Mouse (Mus musculus) heart, embryonic 13.5 days (tissue): Measurements from ENCODE around the gene Lce3e. TPM values are rescaled to one million over a fixed set of nuclear protein-coding genes. Genes with fewer than 3 reads are reported as not detected.

Experiments
- ATAC-seq: fragments of 200-750 bp; cut with Nextera tagmentation; 2 replicates; pipeline ENCODE4 v1.8.0; 2017; ENCODE audit warnings: moderate TSS enrichment; ENCODE audit not compliant: insufficient number of reproducible peaks, low FRiP score, low TSS enrichment; ENCODE audit errors: extremely low read depth
- H3K27ac ChIP-seq: fragments of 300-500 bp; sonication (generic); replicated peaks from 2 replicates; pipeline ENCODE4 v1.5.1; 2015; ENCODE audit warnings: moderate library complexity, mild to moderate bottlenecking, inconsistent platforms
- H3K27me3 ChIP-seq: fragments of 300-500 bp; sonication (generic); replicated peaks from 2 replicates; pipeline ENCODE4 v1.6.1; 2015; ENCODE audit warnings: mild to moderate bottlenecking, inconsistent platforms
- H3K36me3 ChIP-seq: fragments of 300-500 bp; sonication (generic); 2 replicates; pipeline ENCODE4 v1.6.1; 2015; ENCODE audit warnings: mild to moderate bottlenecking, inconsistent platforms
- H3K4me1 ChIP-seq: fragments of 300-500 bp; sonication (generic); 2 replicates; pipeline ENCODE4 v1.6.1; 2015; ENCODE audit warnings: inconsistent platforms
- H3K4me2 ChIP-seq: fragments of 300-500 bp; sonication (generic); 2 replicates; pipeline ENCODE4 v1.6.1; 2015; ENCODE audit warnings: inconsistent platforms, mild to moderate bottlenecking, moderate library complexity
- H3K4me3 ChIP-seq: fragments of 300-500 bp; sonication (generic); 2 replicates; pipeline ENCODE4 v1.5.1; 2015; ENCODE audit warnings: moderate library complexity, mild to moderate bottlenecking, inconsistent platforms
- H3K9ac ChIP-seq: fragments of 300-500 bp; sonication (generic); 2 replicates; pipeline ENCODE4 v1.6.1; 2015; ENCODE audit warnings: inconsistent platforms, mild to moderate bottlenecking, moderate library complexity
- H3K9me3 ChIP-seq: fragments of 300-500 bp; sonication (generic); 2 replicates; pipeline ENCODE4 v1.6.1; 2016; ENCODE audit warnings: inconsistent platforms
- WGBS: fragments of 180-500 bp; shearing (Covaris S2); methylation state at CpG from one replicate; pipeline ENCODE4 v1.1.7; 2015; ENCODE audit warnings: mixed read lengths; 5-methylcytosine and 5-hydroxymethylcytosine counted together
- polyA plus RNA-seq: library from polyadenylated mRNA; unstranded; fragments of >200 nt; fragmentation: Nextera tagmentation; extraction: Ambion mirVana; gene quantifications from 2 replicates; pipeline ENCODE4 v1.2.1, GENCODE M21; 2015

Lce3e gene
- not detected in 2 replicates for polyA plus RNA-seq

DNA sequence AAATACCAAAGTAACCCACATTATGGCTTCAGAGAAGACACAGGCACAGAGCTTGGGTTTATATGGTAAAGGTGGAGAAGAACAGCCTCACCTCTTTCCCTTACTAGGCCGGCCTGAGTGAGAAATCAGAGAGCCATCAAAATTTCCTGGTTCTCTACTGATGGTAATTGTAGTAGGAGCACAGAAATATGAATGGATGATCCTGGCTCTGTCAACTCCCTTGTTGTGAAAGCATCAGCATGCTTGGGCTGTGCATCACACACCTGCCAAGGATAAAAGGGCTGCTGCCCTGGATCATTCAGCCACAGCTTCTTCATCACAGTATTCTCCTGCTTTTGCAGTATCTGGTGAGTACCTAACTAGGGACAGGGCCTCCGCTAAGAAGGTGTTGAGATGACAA lies at the start of gene Lce3e:
TSS of gene Lce3e (plus strand) at position 301 of the 400 bp plus-strand sequence.
- no peak within 1 kb of the TSS for H3K4me2 ChIP-seq
- no peak within 1 kb of the TSS for H3K9ac ChIP-seq
- H3K4me1 ChIP-seq: no peaks in the 10 kb centered on the region
- H3K9me3 ChIP-seq: no peaks in the 10 kb centered on the region
- H3K27me3 ChIP-seq: no peaks in the 10 kb centered on the region
- WGBS: 76% methylated on average over 2 of the region's 2 CpGs
- no peak within 1 kb of the TSS for H3K27ac ChIP-seq
- H3K4me3 ChIP-seq: no peak within 1 kb of the TSS
- no peak for ATAC-seq
- H3K36me3 ChIP-seq: no peaks in the 10 kb centered on the region

DNA sequence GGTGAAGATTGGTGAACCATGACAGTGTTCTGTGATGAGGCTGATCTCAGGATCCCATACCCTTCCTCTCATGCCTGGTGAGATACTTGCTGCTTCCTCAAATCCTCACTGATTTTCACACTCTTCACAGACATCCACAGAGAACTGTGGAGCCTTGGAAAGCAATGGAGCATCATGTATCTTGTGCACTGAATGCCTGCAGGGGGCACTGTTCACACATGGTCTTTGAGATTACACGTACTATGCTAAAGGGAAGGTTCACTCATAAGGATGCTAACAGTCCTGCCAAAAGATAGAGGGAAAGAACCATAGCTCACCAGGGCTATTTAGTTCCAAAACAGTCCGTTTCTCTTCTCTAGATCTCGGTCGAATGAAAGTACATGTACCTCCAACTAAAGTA lies 46.5 kb upstream of the Lce3e start:
- Histone ChIP-seq H3K36me3 (no peaks in the 10 kb centered on the region), H3K4me1 (no peaks in the 10 kb centered on the region), H3K27ac (no peak overlapping the region), H3K4me3 (no peak overlapping the region), H3K27me3 (no peaks in the 10 kb centered on the region), H3K9ac (no peak overlapping the region), H3K9me3 (no peaks in the 10 kb centered on the region), H3K4me2 (no peak overlapping the region)
- ATAC-seq: no peak
- 47% methylated on average over 4 of the region's 4 CpGs for whole genome bisulfite sequencing

GRCm38 (mm10) chr3:92926130-92926529 lies 40.7 kb upstream of the Lce3e start, which contains the start of gene Lce3a:
Lce3a (minus strand) TSS chr3:92926230.
- Histone ChIP-seq H3K27ac (no peak within 1 kb of the TSS), H3K4me2 (no peak within 1 kb of the TSS), H3K27me3 (no peaks in the 10 kb centered on the region), H3K9ac (no peak within 1 kb of the TSS), H3K4me1 (no peaks in the 10 kb centered on the region), H3K36me3 (no peaks in the 10 kb centered on the region), H3K4me3 (no peak within 1 kb of the TSS), H3K9me3 (no peaks in the 10 kb centered on the region)
- ATAC-seq: no peak
- 48% methylated on average over 2 of the region's 2 CpGs for WGBS

- Histone ChIP-seq H3K36me3 (no peaks in the 10 kb centered on the region), H3K4me2 (no peak within 1 kb of the TSS), H3K4me1 (no peaks in the 10 kb centered on the region), H3K9ac (no peak within 1 kb of the TSS), H3K4me3 (no peak within 1 kb of the TSS), H3K27me3 (no peaks in the 10 kb centered on the region), H3K9me3 (no peaks in the 10 kb centered on the region), H3K27ac (no peak within 1 kb of the TSS)
- 46% methylated on average over 2 of the region's 2 CpGs for WGBS
- ATAC-seq: no peak
These were observed 34.2 kb upstream of the Lce3e start, which contains the start of gene Lce3b for GRCm38 (mm10) chr3:92932679-92933078. Lce3b (plus strand) TSS chr3:92932979.

DNA sequence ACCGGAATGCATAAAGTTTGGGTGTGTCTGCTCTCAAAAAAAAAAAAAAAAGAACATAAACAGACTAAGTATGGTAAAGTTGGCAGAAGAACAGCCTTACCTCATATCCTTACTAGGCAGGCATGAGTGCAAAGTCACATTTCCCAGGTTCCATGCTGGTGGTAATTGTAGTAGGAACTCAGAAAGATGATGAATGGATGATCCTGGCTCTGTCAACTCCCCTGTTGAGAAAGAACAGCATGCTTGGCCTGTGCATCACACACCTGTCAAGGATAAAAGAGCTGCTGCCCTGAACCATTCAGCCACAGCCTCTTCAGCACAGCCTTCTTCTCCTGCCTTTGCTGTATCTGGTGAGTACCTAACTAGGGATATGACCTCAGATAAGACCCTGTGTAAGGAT lies 22.7 kb upstream of the Lce3e start, which contains the start of gene Lce3c:
TSS of gene Lce3c (plus strand) at position 301 of the 400 bp plus-strand sequence.
- 59% methylated on average over 1 of the region's 1 CpGs for WGBS

DNA sequence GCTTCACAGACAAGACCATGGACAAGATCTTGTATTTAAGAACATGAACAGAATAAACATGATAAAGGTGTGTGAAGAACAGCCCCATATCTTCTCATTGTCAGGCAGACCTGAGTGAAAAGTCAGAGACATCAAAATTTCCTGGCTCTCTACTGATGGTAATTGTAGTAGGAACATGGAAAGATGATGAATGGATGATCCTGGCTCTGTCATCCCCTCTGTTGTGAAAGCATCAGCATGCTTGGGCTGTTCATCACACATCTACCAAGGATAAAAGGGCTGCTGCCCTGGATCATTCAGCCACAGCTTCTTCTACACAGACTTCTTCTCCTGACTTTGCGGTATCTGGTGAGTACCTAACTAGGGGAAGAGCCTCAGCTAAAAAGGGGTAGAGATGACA lies 9.8 kb upstream of the Lce3e start, which contains the start of gene Lce3d:
TSS of gene Lce3d (plus strand) at position 301 of the 400 bp plus-strand sequence.
- Histone ChIP-seq H3K4me3 (no peak within 1 kb of the TSS), H3K9me3 (no peaks in the 10 kb centered on the region), H3K9ac (no peak within 1 kb of the TSS), H3K27ac (no peak within 1 kb of the TSS), H3K4me1 (no peaks in the 10 kb centered on the region), H3K4me2 (no peak within 1 kb of the TSS), H3K27me3 (no peaks in the 10 kb centered on the region), H3K36me3 (no peaks in the 10 kb centered on the region)
- WGBS: 72% methylated on average over 1 of the region's 1 CpGs
- no peak for ATAC-seq

More for the DNA sequence above, 22.7 kb upstream of the Lce3e start, which contains the start of gene Lce3c:
- Histone ChIP-seq H3K4me1 (no peaks in the 10 kb centered on the region), H3K9ac (no peak within 1 kb of the TSS), H3K36me3 (no peaks in the 10 kb centered on the region), H3K9me3 (no peaks in the 10 kb centered on the region), H3K27me3 (no peaks in the 10 kb centered on the region), H3K4me2 (no peak within 1 kb of the TSS), H3K4me3 (no peak within 1 kb of the TSS), H3K27ac (no peak within 1 kb of the TSS)
- ATAC-seq: no peak

- no peak for ATAC-seq
These were observed 11.6 kb downstream of the Lce3e start for GRCm38 (mm10) chr3:92978484-92978883.

GRCm38 (mm10) chr3:92991926-92992325 lies 25.1 kb downstream of the Lce3e start, which contains the start of gene Lce3f:
Lce3f (plus strand) TSS chr3:92992226.
- no peak for ATAC-seq
- Histone ChIP-seq H3K27ac (no peak within 1 kb of the TSS), H3K9me3 (no peaks in the 10 kb centered on the region), H3K9ac (no peak within 1 kb of the TSS), H3K4me1 (no peaks in the 10 kb centered on the region), H3K27me3 (no peaks in the 10 kb centered on the region), H3K4me2 (no peak within 1 kb of the TSS), H3K4me3 (no peak within 1 kb of the TSS), H3K36me3 (no peaks in the 10 kb centered on the region)

More at GRCm38 (mm10) chr3:92978484-92978883, 11.6 kb downstream of the Lce3e start:
- H3K27me3 ChIP-seq: no peaks in the 10 kb centered on the region
- H3K4me1 ChIP-seq: no peaks in the 10 kb centered on the region
- no peak overlapping the region for H3K4me2 ChIP-seq
- no peaks in the 10 kb centered on the region for H3K36me3 ChIP-seq
- H3K9me3 ChIP-seq: no peaks in the 10 kb centered on the region
- H3K9ac ChIP-seq: no peak overlapping the region
- H3K27ac ChIP-seq: no peak overlapping the region
- WGBS: 59% methylated on average over 2 of the region's 2 CpGs
- no peak overlapping the region for H3K4me3 ChIP-seq

- no peaks in the 10 kb centered on the region for H3K4me1 ChIP-seq
- H3K36me3 ChIP-seq: no peaks in the 10 kb centered on the region
- no peak overlapping the region for H3K9ac ChIP-seq
- no peaks in the 10 kb centered on the region for H3K27me3 ChIP-seq
- 4% methylated on average over 7 of the region's 7 CpGs for WGBS
- no peak overlapping the region for H3K4me2 ChIP-seq
- no peaks in the 10 kb centered on the region for H3K9me3 ChIP-seq
- no peak overlapping the region for H3K4me3 ChIP-seq
- no peak overlapping the region for H3K27ac ChIP-seq
- no peak for ATAC-seq
These were observed 31.8 kb downstream of the Lce3e start for GRCm38 (mm10) chr3:92998691-92999090.

- 56% methylated on average over 3 of the region's 3 CpGs for WGBS
- Histone ChIP-seq H3K4me1 (no peaks in the 10 kb centered on the region), H3K9ac (no peak overlapping the region), H3K27ac (no peak overlapping the region), H3K4me2 (no peak overlapping the region), H3K4me3 (no peak overlapping the region), H3K9me3 (no peaks in the 10 kb centered on the region), H3K27me3 (no peaks in the 10 kb centered on the region), H3K36me3 (no peaks in the 10 kb centered on the region)
- no peak for ATAC-seq
These were observed 33.8 kb downstream of the Lce3e start for GRCm38 (mm10) chr3:93000621-93001020.

DNA sequence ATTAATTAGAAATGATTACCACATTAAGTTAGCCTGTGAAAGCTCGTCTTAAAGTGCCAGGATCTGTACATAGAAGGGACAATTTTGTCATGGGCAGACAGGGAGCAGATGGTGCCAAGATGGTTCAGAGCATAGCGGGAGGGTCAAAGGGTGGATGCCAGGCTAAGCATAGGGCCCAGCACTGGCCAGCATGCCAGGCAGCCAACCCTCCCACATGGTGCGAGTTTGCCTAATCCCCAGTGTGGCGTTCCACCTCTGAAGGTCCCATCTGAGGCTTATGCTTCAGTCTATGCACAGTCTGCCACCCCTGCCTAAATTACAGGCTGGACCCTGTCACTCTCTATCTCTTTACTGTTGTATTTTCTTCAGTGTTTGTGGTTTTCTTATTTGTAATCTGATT lies 36.0 kb downstream of the Lce3e start:
- no peak overlapping the region for H3K4me3 ChIP-seq
- WGBS: 58% methylated on average over 4 of the region's 4 CpGs
- no peak overlapping the region for H3K27ac ChIP-seq
- H3K4me1 ChIP-seq: no peaks in the 10 kb centered on the region
- ATAC-seq: no peak
- no peak overlapping the region for H3K9ac ChIP-seq
- no peaks in the 10 kb centered on the region for H3K9me3 ChIP-seq
- no peaks in the 10 kb centered on the region for H3K36me3 ChIP-seq
- no peaks in the 10 kb centered on the region for H3K27me3 ChIP-seq
- no peak overlapping the region for H3K4me2 ChIP-seq

DNA sequence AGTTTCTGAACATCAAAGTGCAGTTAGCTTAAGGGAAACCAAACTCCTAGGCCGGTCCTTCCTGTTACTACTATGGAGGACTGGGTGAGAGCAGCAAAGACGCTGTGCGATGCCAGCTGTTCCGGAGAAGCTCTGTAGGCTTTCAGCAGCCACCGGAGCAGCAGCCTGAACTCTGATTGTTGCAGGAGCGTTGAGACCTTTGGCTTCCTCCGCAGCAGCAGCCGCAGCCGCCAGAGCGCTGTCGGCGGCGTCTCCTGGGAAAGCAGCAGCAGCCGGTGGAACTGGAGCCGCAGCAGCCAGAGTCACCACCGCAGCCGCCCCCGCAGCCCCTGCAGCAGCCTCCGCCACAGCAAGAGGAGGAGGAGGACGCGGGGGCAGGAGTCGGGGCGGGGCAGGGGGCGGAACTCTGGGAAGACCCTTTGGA lies 47.5 kb downstream of the Lce3e start:
- WGBS: under 1% methylated on average over 24 of the region's 24 CpGs
- ATAC-seq: no peak; the same call in 1 of the 2 replicates
- Histone ChIP-seq H3K9ac (peak overlapping the region; percentile 76), H3K4me3 (peak overlapping the region; percentile 61), H3K4me2 (peak overlapping the region; percentile 85), H3K27me3 (peaks cover 8% of the 10 kb centered on the region; the same call in 1 of the 2 replicates), H3K36me3 (no peaks in the 10 kb centered on the region), H3K9me3 (no peaks in the 10 kb centered on the region), H3K4me1 (peaks cover 10% of the 10 kb centered on the region; the same call in 1 of the 2 replicates), H3K27ac (no peak overlapping the region)
